Mouse (Mus musculus) liver, postnatal 0 days (tissue): Measurements from ENCODE around the gene Epm2aip1. TPM values are rescaled to one million over a fixed set of nuclear protein-coding genes. Genes with fewer than 3 reads are reported as not detected.

Experiments
- ATAC-seq: fragments of 200-750 bp; cut with Nextera tagmentation; 2 replicates; pipeline ENCODE4 v1.8.0; 2017; ENCODE audit warnings: mild to moderate bottlenecking, moderate library complexity
- DNase-seq: peaks from one replicate; pipeline ENCODE4 v3.0.0-alpha.2; 2016
- H3K27ac ChIP-seq: fragments of 300-500 bp; sonication (generic); 2 replicates; pipeline ENCODE4 v1.5.1; 2014; ENCODE audit warnings: antibody characterized with exemption, moderate library complexity, mild to moderate bottlenecking, low read depth
- H3K27me3 ChIP-seq: fragments of 300-500 bp; sonication (generic); 2 replicates; pipeline ENCODE4 v1.6.1; 2014; ENCODE audit warnings: low read length, control low read depth, mixed read lengths; ENCODE audit not compliant: insufficient read depth
- H3K36me3 ChIP-seq: fragments of 300-500 bp; sonication (generic); replicated peaks from 2 replicates; pipeline ENCODE4 v1.6.1; 2014; ENCODE audit warnings: mild to moderate bottlenecking, control low read depth, low read length, moderate library complexity, mixed read lengths; ENCODE audit not compliant: insufficient read depth
- H3K4me1 ChIP-seq: fragments of 300-500 bp; sonication (generic); 2 replicates; pipeline ENCODE4 v1.6.1; 2014; ENCODE audit warnings: antibody characterized with exemption, mild to moderate bottlenecking, control low read depth; ENCODE audit not compliant: insufficient read depth
- H3K4me2 ChIP-seq: fragments of 300-500 bp; sonication (generic); 2 replicates; pipeline ENCODE4 v1.6.1; 2014; ENCODE audit warnings: low read depth, mild to moderate bottlenecking, low read length, moderate library complexity, mixed read lengths
- H3K4me3 ChIP-seq: fragments of 300-500 bp; sonication (generic); 2 replicates; pipeline ENCODE4 v1.5.1; 2014; ENCODE audit warnings: low read depth, low read length
- H3K9ac ChIP-seq: fragments of 300-500 bp; sonication (generic); replicated peaks from 2 replicates; pipeline ENCODE4 v1.6.1; 2014; ENCODE audit warnings: mild to moderate bottlenecking, moderate library complexity
- H3K9me3 ChIP-seq: fragments of 300-500 bp; sonication (generic); 2 replicates; pipeline ENCODE4 v1.6.1; 2016; ENCODE audit warnings: mild to moderate bottlenecking, control low read depth, low read length, mixed read lengths
- CTCF ChIP-seq: sonication (generic); IDR thresholded peaks from 2 replicates; pipeline ENCODE4 v1.5.1; 2016; ENCODE audit warnings: antibody characterized with exemption, low read depth
- EP300 ChIP-seq: IDR thresholded peaks from 2 replicates; pipeline ENCODE4 v1.6.1; 2016; ENCODE audit warnings: antibody characterized with exemption, low read depth, mild to moderate bottlenecking
- WGBS: fragments of 180-500 bp; shearing (Covaris S2); extraction: QIAGEN DNeasy Blood & Tissue Kit; methylation state at CpG from one replicate; pipeline ENCODE4 v1.1.7; 2014; ENCODE audit not compliant: insufficient replicate concordance; 5-methylcytosine and 5-hydroxymethylcytosine counted together
- polyA plus RNA-seq: library from polyadenylated mRNA; unstranded; fragments of >200 nt; fragmentation: Nextera tagmentation; extraction: Ambion mirVana; gene quantifications from 2 replicates; pipeline ENCODE4 v1.2.1, GENCODE M21; 2015

The Epm2aip1 gene
- polyA plus RNA-seq, 1 experiment from 2014 or later: 5.2 TPM

GRCm38 (mm10) chr9:111298606-111299005, 26.9 kb downstream of the Epm2aip1 start:
- TF ChIP-seq EP300 (no peak), CTCF (no peak)
- no peaks in the 10 kb centered on the region for H3K36me3 ChIP-seq
- DNase-seq (no peak), ATAC-seq (no peak)
- H3K4me2 ChIP-seq: no peak overlapping the region
- H3K4me1 ChIP-seq: no peaks in the 10 kb centered on the region
- H3K9ac ChIP-seq: no peak overlapping the region
- H3K27me3 ChIP-seq: no peaks in the 10 kb centered on the region
- 62% methylated on average over 2 of the region's 2 CpGs for WGBS
- H3K27ac ChIP-seq: no peak overlapping the region
- H3K9me3 ChIP-seq: no peaks in the 10 kb centered on the region
- no peak overlapping the region for H3K4me3 ChIP-seq

GRCm38 (mm10) chr9:111302196-111302831, 30.6 kb downstream of the Epm2aip1 start:
- DNase-seq (no peak), ATAC-seq (no peak)
- Histone ChIP-seq H3K9me3 (no peaks in the 10 kb centered on the region), H3K4me3 (no peak overlapping the region), H3K27ac (no peak overlapping the region), H3K9ac (no peak overlapping the region), H3K36me3 (no peaks in the 10 kb centered on the region), H3K4me2 (no peak overlapping the region), H3K27me3 (no peaks in the 10 kb centered on the region), H3K4me1 (no peaks in the 10 kb centered on the region)
- WGBS: 60% methylated on average over 12 of the region's 12 CpGs
- TF ChIP-seq CTCF (no peak), EP300 (no peak)

GRCm38 (mm10) chr9:111304036-111304435, 32.3 kb downstream of the Epm2aip1 start:
- WGBS: 83% methylated on average over 6 of the region's 6 CpGs
- H3K9ac ChIP-seq: no peak overlapping the region
- ATAC-seq (no peak), DNase-seq (no peak)
- H3K27ac ChIP-seq: no peak overlapping the region
- no peaks in the 10 kb centered on the region for H3K36me3 ChIP-seq
- no peaks in the 10 kb centered on the region for H3K4me1 ChIP-seq
- H3K4me2 ChIP-seq: no peak overlapping the region
- H3K9me3 ChIP-seq: no peaks in the 10 kb centered on the region
- H3K4me3 ChIP-seq: no peak overlapping the region
- H3K27me3 ChIP-seq: peaks cover 3% of the 10 kb centered on the region; the same call in 1 of the 2 replicates
- TF ChIP-seq CTCF: no peak
- TF ChIP-seq EP300: no peak

GRCm38 (mm10) chr9:111306142-111306541, 34.4 kb downstream of the Epm2aip1 start:
- WGBS: 78% methylated on average over 7 of the region's 7 CpGs
- Histone ChIP-seq H3K27ac (no peak overlapping the region), H3K9me3 (0 out of 2 replicates have a peak, but pooled peaks cover 4% of the 10 kb centered on the region), H3K27me3 (peaks cover 18% of the 10 kb centered on the region), H3K9ac (no peak overlapping the region), H3K4me2 (no peak overlapping the region), H3K4me1 (no peaks in the 10 kb centered on the region), H3K4me3 (no peak overlapping the region), H3K36me3 (no peaks in the 10 kb centered on the region)
- DNase-seq (no peak), ATAC-seq (no peak)
- TF ChIP-seq EP300 (no peak), CTCF (no peak)

- peaks cover 55% of the 10 kb centered on the region for H3K27me3 ChIP-seq
- H3K36me3 ChIP-seq: no peaks in the 10 kb centered on the region
- 0 out of 2 replicates have a peak, but pooled peaks cover 4% of the 10 kb centered on the region for H3K9me3 ChIP-seq
- TF ChIP-seq CTCF (no peak), EP300 (no peak)
- H3K9ac ChIP-seq: no peak within 1 kb of the TSS
- 20% methylated on average over 57 of the region's 72 CpGs for WGBS
- DNase-seq (peak; percentile 16), ATAC-seq (0 out of 2 replicates have a peak, but pooled peaks have one; percentile 21)
- peak within 1 kb of the TSS; percentile 61 for H3K4me2 ChIP-seq
- peak within 1 kb of the TSS; percentile 39 for H3K4me3 ChIP-seq
- no peak within 1 kb of the TSS for H3K27ac ChIP-seq
- H3K4me1 ChIP-seq: peaks cover 4% of the 10 kb centered on the region
These were observed 39.5 kb downstream of the Epm2aip1 start, which contains the start of gene Trank1 for GRCm38 (mm10) chr9:111311031-111311842. TSS of gene Trank1 (plus strand) at chr9:111311739.

GRCm38 (mm10) chr9:111311843-111312441, 40.2 kb downstream of the Epm2aip1 start:
- Histone ChIP-seq H3K27me3 (peaks cover 55% of the 10 kb centered on the region), H3K9ac (no peak overlapping the region), H3K4me2 (peak overlapping the region; percentile 61), H3K36me3 (no peaks in the 10 kb centered on the region), H3K4me3 (peak overlapping the region; percentile 39), H3K27ac (no peak overlapping the region), H3K9me3 (0 out of 2 replicates have a peak, but pooled peaks cover 4% of the 10 kb centered on the region), H3K4me1 (peaks cover 4% of the 10 kb centered on the region)
- TF ChIP-seq CTCF: no peak
- TF ChIP-seq EP300: no peak
- DNase-seq: no peak
- WGBS: 3% methylated on average over 37 of the region's 98 CpGs
- no peak for ATAC-seq
